Mouse (Mus musculus) spleen, postnatal 0 days (tissue): Measurements from ENCODE around the gene Amhr2. TPM values are rescaled to one million over a fixed set of nuclear protein-coding genes. Genes with fewer than 3 reads are reported as not detected.

ENCODE experiments used
- polyA plus RNA-seq: library from polyadenylated mRNA; unstranded; fragments of >200 nt; fragmentation: Nextera tagmentation; extraction: Ambion mirVana; gene quantifications from 2 replicates; pipeline ENCODE4 v1.2.1, GENCODE M21; 2015

Gene Amhr2
- polyA plus RNA-seq = 0.52 and 1.0 TPM in 2 replicates

GRCm38 (mm10) chr15:102445146-102445545 lies at the start of gene Amhr2:
Gene Amhr2 (plus strand): TSS chr15:102445367.

DNA sequence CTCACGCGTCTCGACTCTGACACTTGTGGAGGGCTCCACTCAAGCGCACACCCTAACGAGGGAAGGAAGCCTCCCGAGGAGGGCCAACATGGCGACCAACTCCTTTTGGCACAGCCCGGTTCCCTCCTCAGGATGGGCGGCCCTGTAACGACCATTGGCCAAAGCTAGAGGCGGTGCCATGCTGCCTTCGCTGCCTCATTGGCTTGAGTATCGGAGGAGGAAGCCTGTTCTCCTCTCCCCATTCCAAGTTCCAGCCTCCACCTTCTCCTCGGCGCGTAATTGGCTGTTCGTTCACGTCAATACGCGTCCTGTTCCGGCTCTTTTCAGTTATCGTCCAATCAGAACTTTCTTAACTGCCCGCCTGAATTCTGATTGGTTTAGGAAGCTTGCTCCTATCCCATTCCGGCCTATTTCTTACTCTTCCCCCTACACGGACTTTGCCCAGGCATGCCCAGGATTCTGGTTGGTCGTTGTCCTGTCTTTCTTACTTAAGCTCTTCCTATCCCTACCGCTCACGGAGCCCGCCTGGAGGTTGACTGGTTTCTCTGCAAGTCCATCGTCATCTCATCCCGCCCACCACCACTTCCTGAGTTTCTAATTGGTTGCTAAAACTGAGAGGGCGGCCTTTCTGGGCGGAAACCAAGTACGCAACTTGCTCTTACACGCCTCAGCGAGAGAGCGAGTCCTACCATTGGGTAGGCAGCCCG lies 39.5 kb upstream of the Amhr2 start, which contains the start of gene Sp1:
Gene Sp1 (plus strand): TSS at position 655 of the 707 bp plus-strand sequence.

GRCm38 (mm10) chr15:102458904-102459317 lies 13.7 kb downstream of the Amhr2 start, which contains the start of gene Prr13:
Gene Prr13 (plus strand): TSS chr15:102459028.

GRCm38 (mm10) chr15:102470183-102470604 lies 25.0 kb downstream of the Amhr2 start, which contains the start of gene Pcbp2:
Gene Pcbp2 (plus strand): TSS chr15:102470539.

DNA sequence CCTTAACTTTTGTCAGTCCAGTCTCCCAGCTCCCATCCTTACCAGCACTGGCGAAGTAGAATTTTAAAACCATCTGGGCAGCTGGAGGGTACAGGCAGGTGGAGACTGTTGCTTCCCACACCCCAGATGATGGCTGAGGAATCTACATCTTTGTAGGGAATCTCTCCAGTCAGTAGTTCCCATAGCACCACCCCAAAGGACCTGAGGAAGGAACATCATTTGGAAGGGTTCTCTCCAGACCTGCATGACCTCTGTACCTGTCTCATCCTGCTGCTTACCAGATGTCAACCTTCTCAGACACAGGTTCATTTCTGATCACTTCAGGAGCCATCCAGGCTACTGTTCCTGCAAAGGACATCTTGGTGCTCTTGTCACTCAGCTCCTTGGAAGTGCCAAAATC lies 58.3 kb downstream of the Amhr2 start, which contains the start of gene Gm10337:
Gene Gm10337 (plus strand): TSS at position 276 of the 400 bp plus-strand sequence.

Other genes with a start within 250 kb of the Amhr2 start
- gene Zfp740, start 242.1 kb upstream of the Amhr2 start, polyA plus RNA-seq = 22.1 and 24.1 TPM in 2 replicates
- gene Csad, start 240.6 kb upstream of the Amhr2 start, polyA plus RNA-seq = 19.8 and 23.5 TPM in 2 replicates
- gene Itgb7, start 213.4 kb upstream of the Amhr2 start, polyA plus RNA-seq = 26.2 and 29.5 TPM in 2 replicates
- gene Rarg, start 187.8 kb upstream of the Amhr2 start, polyA plus RNA-seq = 6.2 and 8.1 TPM in 2 replicates
- 0.05 TPM in 1 of 2 replicates, not detected in the other for gene Gm9918, start 174.8 kb upstream of the Amhr2 start, polyA plus RNA-seq
- gene Mfsd5, start 165.9 kb upstream of the Amhr2 start, polyA plus RNA-seq = 33.1 and 39.4 TPM in 2 replicates
- gene Espl1, start 149.1 kb upstream of the Amhr2 start, polyA plus RNA-seq = 21.9 and 25.0 TPM in 2 replicates
- 257 and 291 TPM in 2 replicates for gene Pfdn5, start 119.3 kb upstream of the Amhr2 start, polyA plus RNA-seq
- 53.5 and 57.2 TPM in 2 replicates for gene Myg1, start 113.7 kb upstream of the Amhr2 start, polyA plus RNA-seq
- gene Aaas, start 94.6 kb upstream of the Amhr2 start, polyA plus RNA-seq = 43.7 and 44.0 TPM in 2 replicates
- gene Sp7, start 78.2 kb upstream of the Amhr2 start, polyA plus RNA-seq = not detected in 2 replicates
- gene Sp1, start 39.2 kb upstream of the Amhr2 start, polyA plus RNA-seq = 7.2 and 8.2 TPM in 2 replicates
- 179 and 189 TPM in 2 replicates for gene Prr13, start 13.7 kb downstream of the Amhr2 start, polyA plus RNA-seq
- 129 and 138 TPM in 2 replicates for gene Pcbp2, start 25.2 kb downstream of the Amhr2 start, polyA plus RNA-seq
- not detected in 2 replicates for gene Gm10337, start 58.4 kb downstream of the Amhr2 start, polyA plus RNA-seq
- 2.1 and 2.6 TPM in 2 replicates for gene Map3k12, start 71.7 kb downstream of the Amhr2 start, polyA plus RNA-seq
- gene Tarbp2, start 72.8 kb downstream of the Amhr2 start, polyA plus RNA-seq = 34.0 and 36.9 TPM in 2 replicates
- 1.6 and 2.4 TPM in 2 replicates for gene Npff, start 79.6 kb downstream of the Amhr2 start, polyA plus RNA-seq
- 0.23 TPM in 1 of 2 replicates, not detected in the other for gene Gm28047, start 179.7 kb downstream of the Amhr2 start, polyA plus RNA-seq
- gene Atf7, start 180.1 kb downstream of the Amhr2 start, polyA plus RNA-seq = 19.3 and 21.0 TPM in 2 replicates
- 55.7 and 56.8 TPM in 2 replicates for gene Atp5g2, start 227.0 kb downstream of the Amhr2 start, polyA plus RNA-seq